Mouse (Mus musculus) spleen, adult 18-20 months (tissue): Measurements from ENCODE around the gene Gpr156.
"Not testable (repeated sequence)": the region's sequence is repeated elsewhere in the genome, so short reads cannot be mapped to it uniquely, and the experiment has no call there.

Source experiments
- DNase-seq, 2 experiments: peaks; one replicate each; pipeline ENCODE4 v3.0.0; 2022; ENCODE audit warnings: mixed read lengths in 2 of 2

Gene Gpr156

DNA sequence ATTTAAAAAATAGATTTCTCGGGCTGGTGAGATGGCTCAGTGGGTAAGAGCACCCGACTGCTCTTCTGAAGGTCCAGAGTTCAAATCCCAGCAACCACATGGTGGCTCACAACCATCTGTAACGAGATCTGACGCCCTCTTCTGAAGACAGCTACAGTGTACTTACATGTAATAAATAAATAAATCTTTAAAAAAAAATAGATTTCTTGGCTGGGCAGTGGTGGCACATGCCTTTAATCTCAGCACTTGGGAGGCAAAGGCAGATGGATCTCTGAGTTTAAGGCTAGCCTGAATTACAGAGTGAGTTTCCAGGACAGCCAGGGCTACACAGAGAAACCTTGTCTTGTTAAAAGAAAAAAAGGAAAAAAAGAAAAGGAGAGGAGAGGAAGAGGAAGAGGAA is 46.4 kb downstream of the Gpr156 start:
- not testable (repeated sequence) for DNase-seq

DNA sequence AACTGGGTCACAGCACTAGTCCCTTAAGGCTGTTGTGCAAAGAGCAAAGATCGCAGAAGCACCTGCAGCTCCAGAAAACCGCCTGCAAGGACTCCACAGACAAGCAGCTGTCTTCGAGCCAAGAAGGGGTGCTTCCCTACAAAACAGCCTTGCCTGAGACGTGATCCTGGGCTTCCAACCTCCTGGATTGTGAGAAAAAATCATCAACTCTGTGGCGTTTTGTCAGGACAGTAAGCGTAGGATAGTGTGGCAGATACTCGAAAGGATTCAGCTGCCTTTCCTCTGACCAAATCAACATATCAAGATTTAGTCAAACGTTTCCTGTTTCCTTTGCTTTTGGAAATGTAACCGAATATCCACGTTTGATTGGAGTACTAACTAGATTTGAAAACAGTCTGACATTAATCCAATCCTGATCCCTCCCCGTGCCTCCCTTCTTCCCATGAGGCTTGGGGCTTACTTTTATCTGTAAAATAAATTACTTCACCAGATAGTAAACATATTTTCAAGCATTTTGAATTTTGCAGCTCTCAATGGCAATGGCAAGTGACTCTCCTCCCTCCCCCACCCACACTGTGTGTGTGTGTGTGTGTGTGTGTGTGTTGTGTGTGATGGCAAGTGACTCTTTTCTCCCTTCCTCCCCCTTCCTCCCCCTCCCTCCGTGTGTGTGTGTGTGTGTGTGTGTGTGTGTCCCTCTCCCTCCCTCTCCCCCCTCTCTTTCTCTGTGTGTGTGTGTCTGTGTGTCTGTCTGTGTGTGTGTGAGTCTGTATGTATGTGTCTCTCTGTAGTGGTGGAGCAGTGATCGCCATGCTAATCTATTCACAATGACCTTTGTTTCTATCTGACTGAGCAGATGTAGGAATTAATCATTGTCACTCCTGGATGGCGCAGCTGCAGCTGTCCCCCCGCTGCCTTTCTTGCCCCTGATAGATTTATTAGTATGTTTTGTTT is 47.3 kb downstream of the Gpr156 start:
- DNase-seq, result no peak

DNA sequence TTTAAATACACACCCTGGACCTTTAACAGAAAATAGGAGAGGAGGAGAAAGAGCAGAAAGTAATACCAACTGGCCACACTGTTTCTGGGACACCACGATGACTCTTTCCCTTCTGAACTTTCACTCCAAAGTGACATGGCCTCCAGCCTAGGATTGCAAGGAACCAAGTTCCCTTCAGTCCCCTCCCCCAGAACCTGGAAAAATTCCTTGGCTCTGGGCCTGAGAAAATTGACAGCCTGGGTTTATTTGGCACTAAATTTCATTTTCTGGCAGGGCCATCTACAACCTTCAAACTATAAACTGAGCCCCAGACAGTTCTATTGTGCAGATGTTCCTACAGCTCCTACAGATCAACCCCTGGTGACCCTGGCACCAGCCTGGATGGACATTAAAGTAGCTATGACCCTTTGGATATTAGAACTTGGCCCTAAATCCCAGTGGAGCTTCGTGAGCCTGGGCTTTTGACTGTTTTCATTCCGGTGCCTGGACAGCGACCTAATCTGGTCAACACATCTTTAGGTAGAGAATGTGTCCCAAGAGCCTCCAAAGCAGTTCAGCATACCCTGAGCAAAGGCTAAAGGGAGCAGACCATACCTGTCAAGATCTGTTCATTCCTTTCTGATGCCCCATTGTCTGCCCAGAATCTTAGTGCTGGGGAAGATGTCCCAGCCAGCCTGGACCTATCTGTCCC is 48.2 kb downstream of the Gpr156 start:
- DNase-seq, result no peak

DNA sequence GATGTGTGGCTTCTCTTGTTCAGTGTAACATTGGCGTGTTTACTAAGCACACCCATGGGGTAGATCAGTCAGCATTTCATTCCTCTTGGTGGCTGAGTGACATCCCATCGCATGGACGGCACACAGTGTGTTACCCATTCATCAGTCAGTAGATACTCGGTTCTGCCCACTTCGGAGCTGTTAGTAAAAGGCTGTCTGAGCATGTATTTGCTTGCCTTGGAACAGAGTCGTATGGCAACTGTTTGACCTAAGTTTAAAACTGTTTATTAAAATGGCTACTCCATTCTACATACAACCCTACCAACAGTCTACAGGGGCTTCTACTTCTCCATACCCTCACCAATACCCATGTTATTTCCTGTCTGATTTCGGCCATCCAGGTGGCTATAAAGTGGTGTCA is 50.6 kb downstream of the Gpr156 start:
- DNase-seq, result no peak

DNA sequence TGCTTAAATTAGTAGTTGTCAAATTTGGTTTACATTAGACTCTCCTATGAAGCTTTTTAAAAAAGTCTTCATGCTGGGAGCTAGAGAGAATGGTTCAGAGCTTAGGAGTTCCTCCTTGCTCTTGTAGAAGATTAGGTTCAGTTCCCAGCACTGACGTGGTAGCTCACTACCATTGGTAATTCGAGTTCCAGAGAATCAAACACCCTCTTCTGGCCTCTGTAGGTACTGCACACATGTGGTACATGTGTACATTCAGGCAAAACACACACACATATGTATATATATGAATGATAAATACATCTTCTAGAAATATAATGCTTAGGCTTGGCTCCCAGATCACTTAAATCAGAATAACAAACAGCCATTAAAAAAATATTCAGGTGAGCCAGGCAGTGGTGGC is 51.1 kb downstream of the Gpr156 start:
- DNase-seq, result no peak

DNA sequence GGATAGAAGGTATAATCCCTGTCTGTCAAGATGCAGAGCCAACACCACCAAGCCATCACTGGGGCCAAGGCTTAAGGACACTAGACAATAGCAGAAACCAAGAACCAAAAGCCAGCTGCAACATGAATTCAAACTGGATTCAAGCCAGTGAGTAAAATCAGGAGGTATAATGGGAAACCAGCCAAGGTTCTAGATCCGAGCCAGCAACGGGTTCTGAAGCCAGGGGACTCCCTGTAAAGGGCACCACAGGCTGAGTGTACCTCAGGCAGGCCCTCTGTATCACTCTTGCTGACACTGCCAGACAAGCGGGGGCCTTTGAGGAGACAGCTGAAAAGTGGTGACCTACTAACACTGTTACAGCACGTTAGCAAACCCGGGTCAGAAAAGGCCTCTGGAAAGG is 55.2 kb downstream of the Gpr156 start:
- DNase-seq, result no peak

DNA sequence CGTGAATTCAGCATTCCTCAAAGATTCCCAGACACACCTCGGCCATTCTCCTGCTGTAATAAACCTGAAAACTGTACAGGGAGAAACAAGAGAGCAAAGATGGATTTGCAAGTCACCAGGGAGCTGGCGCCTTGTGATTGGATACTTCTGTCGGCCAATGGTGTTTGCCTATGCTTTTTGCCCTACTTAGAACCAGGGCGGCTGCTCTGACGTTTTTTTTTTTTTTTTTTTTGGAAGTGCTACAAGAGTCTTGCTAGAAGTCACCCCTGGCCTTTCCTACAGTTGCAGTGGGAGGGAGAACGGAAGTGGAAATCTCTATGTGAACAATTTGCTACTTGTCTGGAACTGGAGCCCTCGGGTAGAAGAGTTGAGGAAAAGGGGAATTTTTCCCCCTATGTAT is 56.1 kb downstream of the Gpr156 start:
- no peak for DNase-seq

DNA sequence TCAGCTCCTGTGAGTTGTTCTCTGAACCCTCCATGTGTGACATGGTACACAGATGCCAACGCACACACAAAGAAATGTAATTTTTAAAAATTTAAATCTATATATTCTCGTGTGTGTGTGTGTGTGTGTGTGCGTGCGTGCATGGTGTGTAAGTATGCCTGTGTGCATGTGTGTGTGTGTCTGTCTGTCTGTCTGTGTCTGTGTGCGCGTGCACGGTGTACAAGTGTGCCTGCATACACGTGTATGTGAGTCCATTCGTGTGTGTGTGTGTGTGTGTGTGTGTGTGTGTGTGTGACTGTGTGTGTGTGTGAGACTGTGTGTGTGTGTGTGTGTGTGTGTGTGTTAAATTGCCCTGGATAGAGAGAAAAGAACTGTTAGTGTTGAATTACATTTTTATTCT is 56.9 kb downstream of the Gpr156 start:
- not testable (repeated sequence) for DNase-seq

DNA sequence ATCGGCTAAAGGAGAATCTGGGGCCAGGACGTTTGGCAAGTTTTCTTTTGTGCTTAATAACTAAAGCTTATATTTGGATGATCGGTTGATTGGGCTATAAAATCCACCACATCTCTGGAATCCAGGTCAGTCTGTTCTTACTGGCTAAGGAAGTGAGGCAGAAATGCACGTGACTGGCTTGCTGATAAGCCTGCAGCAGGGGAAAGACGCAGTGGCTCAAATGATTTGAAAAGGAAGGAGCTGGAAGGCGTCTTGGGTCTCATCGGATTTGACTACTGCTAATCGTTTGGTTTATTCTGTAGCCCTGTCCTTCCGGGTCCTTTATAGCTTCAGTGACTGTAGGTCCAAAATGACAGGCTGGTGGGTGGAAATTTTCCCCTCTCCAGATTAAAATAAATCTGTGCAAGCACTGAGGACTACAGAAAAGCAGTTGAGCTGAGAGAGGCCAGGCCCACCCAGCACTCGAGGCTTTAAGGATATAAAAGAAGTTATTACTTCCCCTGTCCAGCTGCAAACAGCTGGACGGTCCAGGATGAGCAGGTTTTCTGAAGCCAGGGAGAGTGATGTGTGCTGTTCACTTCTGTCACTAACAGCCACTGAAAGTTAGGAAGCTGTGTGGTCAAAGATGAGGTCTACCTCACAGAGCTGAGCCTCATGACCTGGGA is 57.7 kb downstream of the Gpr156 start:
- no peak for DNase-seq

DNA sequence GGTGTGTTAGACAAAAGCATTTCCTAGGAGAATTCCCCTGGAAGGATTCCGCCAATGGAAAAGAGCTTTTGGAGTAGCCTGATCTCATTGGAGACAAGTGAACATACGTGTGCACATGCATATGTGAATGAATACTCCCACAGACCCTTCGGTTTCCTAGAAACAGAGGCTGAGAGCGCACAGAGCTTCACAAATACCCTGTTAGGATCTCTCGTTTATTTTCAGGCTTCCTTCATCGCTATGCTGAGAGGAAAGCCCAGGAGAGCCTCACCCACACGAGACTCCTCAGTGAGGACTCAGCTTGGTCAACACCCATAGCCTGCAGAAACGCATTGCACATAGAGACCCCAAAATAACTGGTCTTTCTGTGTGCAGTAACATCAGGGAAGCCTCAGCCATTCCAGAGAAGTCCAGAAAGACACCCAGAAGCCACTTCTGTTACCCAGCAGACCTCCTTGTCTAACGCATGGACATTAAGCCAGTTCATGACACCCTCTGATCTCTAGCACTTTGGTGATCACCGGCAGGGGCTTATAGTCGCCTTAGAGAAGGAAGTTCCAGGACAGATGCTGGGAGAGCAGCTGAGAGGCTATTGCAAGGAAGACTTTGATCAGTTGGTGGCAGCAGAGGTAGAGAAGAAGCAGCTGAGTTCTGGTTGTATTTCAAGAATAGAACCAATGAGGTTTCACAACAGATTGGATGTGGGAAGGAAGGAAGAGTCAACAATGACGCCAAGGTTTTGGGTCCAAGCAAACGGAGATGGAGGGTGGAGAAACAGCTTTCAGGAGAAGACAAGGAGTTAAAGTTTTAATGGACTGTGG is 58.4 kb downstream of the Gpr156 start:
- no peak for DNase-seq

DNA sequence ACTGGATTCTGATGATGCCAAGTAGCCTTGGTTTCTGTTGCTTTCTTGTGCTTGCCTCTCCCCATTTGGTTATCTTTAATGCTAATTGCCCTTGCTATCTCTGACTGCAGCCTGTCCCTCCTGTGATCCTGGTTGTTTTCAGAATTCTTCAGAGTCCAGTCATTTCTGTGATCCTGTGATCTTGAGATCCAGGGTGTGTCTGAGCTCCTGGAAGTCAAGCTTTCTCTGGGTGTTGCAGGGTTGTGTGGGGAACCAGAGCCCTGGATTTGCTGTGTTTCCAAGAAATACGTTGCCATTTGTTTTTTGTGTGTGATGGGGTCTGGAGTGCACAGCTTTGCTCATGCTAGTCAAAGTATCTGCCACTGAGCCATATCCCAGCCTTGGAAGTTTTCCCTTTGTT is 65.6 kb downstream of the Gpr156 start:
- DNase-seq, result no peak

DNA sequence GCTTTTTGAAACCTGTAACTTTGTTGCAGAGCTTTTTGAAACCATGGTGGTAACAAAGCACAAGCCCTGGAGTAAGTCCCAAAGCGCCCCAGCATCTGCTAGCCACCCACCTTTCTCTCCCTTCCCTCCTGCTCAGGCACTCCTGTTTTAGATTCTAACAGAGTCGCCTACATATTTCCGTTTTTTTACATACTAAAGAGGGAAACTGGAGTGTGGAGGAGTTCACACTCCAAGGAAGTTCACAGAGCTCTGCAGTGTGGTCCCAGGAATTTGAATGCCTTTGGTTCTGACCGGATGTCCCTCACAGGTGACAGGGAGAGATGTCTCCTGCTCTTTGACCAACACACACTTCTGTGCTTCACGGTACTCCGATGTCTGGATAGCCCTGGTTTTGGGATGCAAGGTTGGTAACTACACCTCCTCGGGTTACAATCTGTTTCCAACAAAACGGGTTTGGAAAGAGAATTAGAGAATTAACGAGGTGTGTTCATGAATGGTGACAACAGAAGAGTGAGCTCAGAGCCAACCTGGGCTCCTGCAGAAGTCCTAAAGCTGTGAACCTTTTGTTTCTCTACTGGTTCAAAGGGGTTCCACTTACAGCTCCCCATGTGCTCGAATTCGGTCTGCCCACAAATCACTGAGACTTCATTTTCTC is 72.0 kb downstream of the Gpr156 start:
- no peak for DNase-seq

DNA sequence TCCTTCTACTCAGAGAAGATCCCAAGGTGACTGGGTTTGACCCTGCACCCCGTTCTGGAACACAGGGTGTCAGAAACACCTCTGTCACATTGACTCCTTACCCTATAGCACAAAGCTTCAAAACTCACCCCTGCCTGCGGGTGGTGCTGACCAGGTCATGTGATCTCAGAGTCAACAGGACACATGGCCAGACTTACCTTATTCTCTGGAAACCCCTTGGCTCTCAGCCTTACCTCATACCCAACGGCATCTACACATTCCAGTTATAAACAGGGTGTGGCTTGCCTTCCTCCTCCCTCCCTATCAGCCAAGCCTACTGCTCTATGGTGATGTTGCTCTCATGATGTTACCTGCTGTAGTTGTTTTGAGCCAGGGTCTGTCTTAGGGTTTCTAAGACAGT is 73.5 kb downstream of the Gpr156 start:
- DNase-seq, result no peak

DNA sequence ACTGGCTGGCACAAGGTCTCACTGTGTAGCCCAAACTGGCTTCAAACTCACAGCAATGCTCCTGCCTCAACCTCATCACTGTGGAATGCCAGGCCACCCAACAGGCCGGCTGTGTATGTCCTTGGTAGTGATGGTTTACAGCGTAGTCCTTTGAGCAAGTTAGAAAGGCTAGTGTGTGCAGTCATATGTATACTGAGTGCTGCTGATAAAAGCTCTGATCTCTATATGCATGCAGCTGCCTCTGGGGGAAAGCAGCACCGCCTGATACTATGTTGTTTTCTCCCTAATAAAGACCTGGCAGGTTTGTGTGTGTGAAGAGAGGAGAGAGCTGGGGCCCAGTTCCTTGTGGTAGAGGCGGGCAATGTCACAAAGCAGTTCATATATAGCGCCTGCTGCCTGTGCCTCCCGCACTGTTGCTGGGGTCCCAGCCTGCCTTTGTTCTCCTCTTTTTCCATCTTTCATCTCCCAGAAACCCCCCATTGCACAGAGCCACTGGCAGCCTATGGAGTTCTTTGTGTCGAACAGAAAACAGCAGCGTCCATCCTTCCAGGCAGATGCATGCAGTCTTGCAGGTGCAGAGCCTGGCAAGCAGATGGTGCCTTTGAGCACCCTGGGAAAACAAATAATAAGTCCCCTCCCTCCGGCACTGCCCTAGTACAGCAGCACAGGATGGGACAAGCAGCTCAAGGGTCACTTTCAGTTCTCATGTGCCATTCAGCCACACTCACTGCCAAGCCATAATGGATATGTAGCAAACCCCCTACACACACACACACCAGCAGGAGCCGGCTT is 74.5 kb downstream of the Gpr156 start:
- no peak for DNase-seq

DNA sequence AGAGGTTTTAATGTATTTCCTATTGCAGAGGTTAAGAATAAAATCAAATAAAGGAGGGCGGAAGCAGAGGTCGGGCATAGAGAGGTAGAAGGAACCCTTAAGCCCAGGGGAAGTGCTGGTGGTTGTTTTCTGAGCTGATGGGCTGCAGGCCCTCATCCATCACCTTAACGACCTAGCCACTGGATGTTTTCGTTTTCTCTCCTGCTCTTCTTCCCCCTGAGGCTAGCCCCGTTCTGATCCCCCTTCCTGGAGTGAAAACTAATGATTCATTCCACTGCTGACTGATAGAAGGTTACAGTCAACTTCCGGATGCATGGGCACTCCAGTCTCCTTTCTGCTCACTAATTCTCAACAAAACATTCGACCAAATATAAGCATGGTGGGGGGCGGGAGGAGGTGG is 76.5 kb downstream of the Gpr156 start:
- no peak for DNase-seq

DNA sequence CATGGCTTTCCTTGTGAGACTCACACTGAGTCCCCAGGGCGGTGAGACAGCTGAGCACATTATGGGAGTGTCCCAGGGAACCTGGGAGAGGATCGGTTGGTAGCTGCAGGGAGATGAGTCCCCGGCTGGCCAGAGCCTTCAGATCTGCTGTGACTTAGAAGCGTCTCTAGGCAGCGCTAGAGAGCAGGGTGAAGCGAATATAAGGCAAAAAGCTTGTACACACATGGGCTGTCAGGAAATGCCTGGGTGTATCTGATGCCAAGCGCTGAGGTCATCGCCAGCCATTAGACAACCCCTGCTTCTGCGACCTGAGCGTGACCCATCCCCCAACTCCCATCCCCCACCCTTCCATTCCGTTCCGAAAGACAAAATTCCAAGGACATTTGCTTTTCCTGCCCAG is 78.4 kb downstream of the Gpr156 start:
- peak in 1 of 2 experiments; percentile 39 for DNase-seq

DNA sequence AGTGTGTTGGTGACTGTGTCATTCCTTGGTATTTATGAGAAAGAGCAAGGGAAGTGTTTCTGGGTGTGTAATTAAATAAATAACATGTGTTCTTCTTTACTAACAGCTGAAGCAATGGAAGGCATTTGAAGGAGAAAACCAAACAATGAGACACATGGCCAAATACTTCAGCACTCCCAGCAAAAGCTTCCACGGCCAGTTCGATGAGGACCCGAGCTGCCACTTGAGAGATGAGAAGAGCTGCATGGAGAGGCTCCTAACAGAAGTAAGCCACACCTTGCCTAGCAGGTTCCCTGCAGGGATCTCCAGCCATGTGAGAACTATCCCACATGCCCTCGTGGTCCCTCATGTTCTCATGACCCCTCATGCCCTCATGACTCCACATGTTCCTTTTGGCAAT is 81.5 kb downstream of the Gpr156 start:
- no peak for DNase-seq

DNA sequence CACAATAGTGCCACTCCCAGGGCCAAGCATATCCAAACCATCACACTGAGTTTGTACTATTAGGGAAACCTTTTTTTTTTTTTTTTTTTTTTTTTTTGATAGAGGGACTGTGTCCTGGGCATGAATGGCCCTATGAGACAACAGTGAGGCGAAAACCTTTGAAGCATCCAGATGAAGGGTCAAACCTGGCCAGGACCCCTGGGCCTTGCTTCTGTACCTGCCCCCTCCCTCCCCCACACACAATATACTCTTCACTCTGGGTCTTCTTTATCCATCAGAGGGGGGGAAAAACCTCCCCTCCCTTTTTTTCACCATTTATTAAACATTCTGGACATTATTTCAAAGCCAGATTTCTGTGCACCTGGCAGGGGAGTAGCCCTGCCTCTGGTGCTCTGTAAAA is 83.5 kb downstream of the Gpr156 start:
- no peak for DNase-seq

DNA sequence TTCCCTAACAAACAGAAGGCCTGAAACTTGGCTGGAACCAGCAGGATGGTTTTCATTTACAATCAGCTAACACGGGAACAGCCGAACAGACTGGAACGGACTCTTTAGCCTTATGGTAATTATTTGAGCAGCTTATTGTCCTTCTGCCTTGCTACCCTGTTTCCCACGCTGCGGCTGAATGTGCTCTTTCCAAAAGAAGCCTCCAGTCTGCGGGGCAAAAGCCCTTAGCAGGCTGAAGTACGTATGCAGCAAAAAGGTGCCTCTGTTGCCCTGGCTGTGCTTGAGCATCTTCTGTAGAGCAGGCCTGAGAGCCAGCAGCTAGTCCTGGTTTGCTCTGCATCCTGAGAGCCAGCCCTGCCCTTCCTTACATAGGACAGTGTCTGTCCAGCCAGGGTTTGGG is 83.9 kb downstream of the Gpr156 start:
- DNase-seq, result no peak

DNA sequence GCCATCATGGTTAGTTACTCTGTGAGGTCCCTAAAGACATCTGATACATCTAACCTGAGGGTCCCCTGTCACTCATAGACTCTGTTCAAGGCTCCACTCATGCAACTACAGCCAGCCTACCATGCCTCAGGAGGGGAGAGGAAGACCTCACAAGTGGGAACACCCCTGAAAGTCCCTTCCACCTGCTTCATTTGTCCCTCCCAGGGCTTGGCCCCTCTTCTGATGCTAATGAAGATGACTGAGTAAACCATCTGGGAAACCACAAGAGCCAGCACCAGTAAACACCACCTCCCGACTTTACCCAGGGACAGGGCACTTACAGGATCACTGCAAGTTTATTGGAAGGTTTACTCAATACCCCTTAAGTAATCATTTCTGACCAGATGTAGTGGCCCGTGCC is 85.5 kb downstream of the Gpr156 start:
- no peak for DNase-seq

DNA sequence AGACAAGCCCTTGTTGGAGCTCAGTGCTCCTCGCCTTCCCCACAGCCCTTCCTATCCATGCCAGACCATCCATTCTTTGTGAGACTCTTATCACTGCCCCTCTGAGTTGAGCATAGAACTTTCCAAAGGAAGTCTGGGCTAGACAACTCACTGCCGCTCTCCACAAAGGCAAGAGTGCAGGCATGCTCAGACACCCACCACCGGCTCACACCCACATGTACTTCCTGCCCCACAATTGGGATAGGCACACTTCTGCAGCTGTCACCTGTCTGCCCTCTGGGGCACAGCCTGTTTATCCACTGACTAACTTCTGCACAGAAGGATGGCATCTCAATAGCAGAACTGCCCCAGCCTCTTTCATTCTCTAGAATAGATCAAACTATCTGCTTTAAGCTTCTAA is 86.2 kb downstream of the Gpr156 start:
- no peak for DNase-seq
